Mouse (Mus musculus) stomach, embryonic 16.5 days (tissue): ENCODE results near the gene Mob3b. TPM values are rescaled to one million over a fixed set of nuclear protein-coding genes. Genes with fewer than 3 reads are reported as not detected.

Experiments used
- ATAC-seq: fragments of 200-750 bp; cut with Nextera tagmentation; 2 replicates; pipeline ENCODE4 v1.8.0; 2017; ENCODE audit warnings: moderate number of reproducible peaks, moderate TSS enrichment; ENCODE audit not compliant: insufficient read depth, low FRiP score
- H3K27ac ChIP-seq: fragments of 300-500 bp; sonication (generic); 2 replicates; pipeline ENCODE4 v1.5.1; 2014; ENCODE audit warnings: low read length
- H3K27me3 ChIP-seq: fragments of 300-500 bp; sonication (generic); 2 replicates; pipeline ENCODE4 v1.6.1; 2014; ENCODE audit warnings: low read length, control low read depth, mixed read lengths; ENCODE audit not compliant: control insufficient read depth, insufficient read depth
- H3K36me3 ChIP-seq: fragments of 300-500 bp; sonication (generic); 2 replicates; pipeline ENCODE4 v1.6.1; 2014; ENCODE audit warnings: low read length; ENCODE audit not compliant: control insufficient read depth, insufficient read depth
- H3K4me1 ChIP-seq: fragments of 300-500 bp; sonication (generic); 2 replicates; pipeline ENCODE4 v1.6.1; 2014; ENCODE audit warnings: low read length, control low read depth, mixed read lengths; ENCODE audit not compliant: control insufficient read depth, insufficient read depth
- H3K4me2 ChIP-seq: fragments of 300-500 bp; sonication (generic); 2 replicates; pipeline ENCODE4 v1.6.1; 2014; ENCODE audit warnings: low read depth, low read length, mixed read lengths
- H3K4me3 ChIP-seq: fragments of 300-500 bp; sonication (generic); replicated peaks from 2 replicates; pipeline ENCODE4 v1.5.1; 2014; ENCODE audit warnings: mild to moderate bottlenecking, low read length
- H3K9ac ChIP-seq: fragments of 300-500 bp; sonication (generic); 2 replicates; pipeline ENCODE4 v1.6.1; 2014; ENCODE audit warnings: low read length
- H3K9me3 ChIP-seq: fragments of 300-500 bp; sonication (generic); replicated peaks from 2 replicates; pipeline ENCODE4 v1.6.1; 2016; ENCODE audit warnings: low read length, control low read depth; ENCODE audit not compliant: control insufficient read depth
- WGBS: fragments of 180-500 bp; shearing (Covaris S2); extraction: QIAGEN DNeasy Blood & Tissue Kit; methylation state at CpG from one replicate; pipeline ENCODE4 v1.1.7; 2014; 5-methylcytosine and 5-hydroxymethylcytosine counted together
- polyA plus RNA-seq: library from polyadenylated mRNA; unstranded; fragments of >200 nt; fragmentation: Nextera tagmentation; extraction: Ambion mirVana; gene quantifications from 2 replicates; pipeline ENCODE4 v1.2.1, GENCODE M21; 2015

The Mob3b gene
- polyA plus RNA-seq, 1 experiment from 2014 or later: 26.8 TPM

GRCm38 (mm10) chr4:34993639-34993975 is 163.7 kb downstream of the Mob3b start:
- H3K4me1 ChIP-seq: peaks cover 29% of the 10 kb centered on the region
- H3K9me3 ChIP-seq: no peaks in the 10 kb centered on the region
- H3K36me3 ChIP-seq: no peaks in the 10 kb centered on the region
- peak overlapping the region; percentile 69 for H3K27ac ChIP-seq
- 0 out of 2 replicates have a peak, but pooled peaks have one; percentile 2 for ATAC-seq
- H3K27me3 ChIP-seq: no peaks in the 10 kb centered on the region
- peak overlapping the region; percentile 28 for H3K4me2 ChIP-seq
- WGBS: 40% methylated on average over 6 of the region's 6 CpGs
- no peak overlapping the region for H3K4me3 ChIP-seq
- H3K9ac ChIP-seq: 0 out of 2 replicates have a peak overlapping the region, but pooled peaks have one; percentile 3

- H3K4me2 ChIP-seq: peak overlapping the region; percentile 28
- H3K4me1 ChIP-seq: peaks cover 29% of the 10 kb centered on the region
- no peaks in the 10 kb centered on the region for H3K27me3 ChIP-seq
- peak; percentile 64; the same call in 1 of the 2 replicates for ATAC-seq
- H3K36me3 ChIP-seq: no peaks in the 10 kb centered on the region
- H3K27ac ChIP-seq: peak overlapping the region; percentile 69
- WGBS: 34% methylated on average over 22 of the region's 22 CpGs
- H3K4me3 ChIP-seq: no peak overlapping the region
- 0 out of 2 replicates have a peak overlapping the region, but pooled peaks have one; percentile 3 for H3K9ac ChIP-seq
- H3K9me3 ChIP-seq: no peaks in the 10 kb centered on the region
Measured at GRCm38 (mm10) chr4:34992866-34993638, 164.2 kb downstream of the Mob3b start.

GRCm38 (mm10) chr4:34991891-34992865 is 165.1 kb downstream of the Mob3b start:
- peaks cover 29% of the 10 kb centered on the region for H3K4me1 ChIP-seq
- H3K27ac ChIP-seq: peak overlapping the region; percentile 69
- ATAC-seq: no peak
- H3K9me3 ChIP-seq: no peaks in the 10 kb centered on the region
- no peak overlapping the region for H3K4me3 ChIP-seq
- no peaks in the 10 kb centered on the region for H3K27me3 ChIP-seq
- no peak overlapping the region; the same call in 1 of the 2 replicates for H3K4me2 ChIP-seq
- no peaks in the 10 kb centered on the region for H3K36me3 ChIP-seq
- H3K9ac ChIP-seq: no peak overlapping the region
- 66% methylated on average over 22 of the region's 22 CpGs for WGBS

- no peaks in the 10 kb centered on the region for H3K27me3 ChIP-seq
- ATAC-seq: peak; percentile 33; the same call in 1 of the 2 replicates
- H3K9ac ChIP-seq: no peak overlapping the region
- WGBS: 33% methylated on average over 10 of the region's 10 CpGs
- H3K9me3 ChIP-seq: no peaks in the 10 kb centered on the region
- no peak overlapping the region for H3K4me2 ChIP-seq
- no peak overlapping the region; the same call in 1 of the 2 replicates for H3K27ac ChIP-seq
- H3K4me1 ChIP-seq: peaks cover 37% of the 10 kb centered on the region
- no peaks in the 10 kb centered on the region for H3K36me3 ChIP-seq
- no peak overlapping the region for H3K4me3 ChIP-seq
Measured at GRCm38 (mm10) chr4:34991116-34991515, 166.2 kb downstream of the Mob3b start.

- no peak overlapping the region for H3K9ac ChIP-seq
- peaks cover 38% of the 10 kb centered on the region for H3K4me1 ChIP-seq
- ATAC-seq: no peak
- 71% methylated on average over 9 of the region's 9 CpGs for WGBS
- H3K36me3 ChIP-seq: no peaks in the 10 kb centered on the region
- no peaks in the 10 kb centered on the region for H3K9me3 ChIP-seq
- no peak overlapping the region for H3K27ac ChIP-seq
- no peak overlapping the region for H3K4me2 ChIP-seq
- H3K4me3 ChIP-seq: no peak overlapping the region
- H3K27me3 ChIP-seq: no peaks in the 10 kb centered on the region
Measured at GRCm38 (mm10) chr4:34990659-34991058, 166.6 kb downstream of the Mob3b start.

- no peak overlapping the region for H3K4me3 ChIP-seq
- H3K9me3 ChIP-seq: no peaks in the 10 kb centered on the region
- H3K36me3 ChIP-seq: no peaks in the 10 kb centered on the region
- peaks cover 25% of the 10 kb centered on the region for H3K4me1 ChIP-seq
- H3K9ac ChIP-seq: no peak overlapping the region
- H3K27ac ChIP-seq: no peak overlapping the region
- ATAC-seq: no peak
- no peaks in the 10 kb centered on the region for H3K27me3 ChIP-seq
- WGBS: 90% methylated on average over 4 of the region's 4 CpGs
- H3K4me2 ChIP-seq: no peak overlapping the region
Measured at GRCm38 (mm10) chr4:34987568-34987967, 169.7 kb downstream of the Mob3b start.

GRCm38 (mm10) chr4:34987109-34987508 is 170.2 kb downstream of the Mob3b start:
- Histone ChIP-seq H3K27ac (no peak overlapping the region), H3K9ac (no peak overlapping the region)
- no peak for ATAC-seq

GRCm38 (mm10) chr4:34986647-34987046 is 170.6 kb downstream of the Mob3b start:
- H3K27ac ChIP-seq: no peak overlapping the region; the same call in 1 of the 2 replicates
- H3K36me3 ChIP-seq: no peaks in the 10 kb centered on the region
- H3K9me3 ChIP-seq: no peaks in the 10 kb centered on the region
- WGBS: 20% methylated on average over 4 of the region's 4 CpGs
- H3K27me3 ChIP-seq: no peaks in the 10 kb centered on the region
- H3K9ac ChIP-seq: no peak overlapping the region
- no peak overlapping the region; the same call in 1 of the 2 replicates for H3K4me2 ChIP-seq
- H3K4me3 ChIP-seq: no peak overlapping the region
- peaks cover 16% of the 10 kb centered on the region for H3K4me1 ChIP-seq
- ATAC-seq: no peak

More at GRCm38 (mm10) chr4:34987109-34987508, 170.2 kb downstream of the Mob3b start:
- Histone ChIP-seq H3K4me3 (no peak overlapping the region), H3K4me2 (no peak overlapping the region; the same call in 1 of the 2 replicates), H3K9me3 (no peaks in the 10 kb centered on the region), H3K27me3 (no peaks in the 10 kb centered on the region), H3K4me1 (peaks cover 21% of the 10 kb centered on the region), H3K36me3 (no peaks in the 10 kb centered on the region)
- 65% methylated on average over 12 of the region's 12 CpGs for WGBS
